Mouse (Mus musculus) gastrocnemius, adult 2 months (tissue): ENCODE measurements around the gene Adamts6. TPM values are rescaled to one million over a fixed set of nuclear protein-coding genes. Genes with fewer than 3 reads are reported as not detected.

ENCODE experiments used
- DNase-seq: peaks from one replicate; pipeline ENCODE4 v3.0.0; 2022
- H3K27ac ChIP-seq: fragments of 200-600 bp; 2 replicates; pipeline ENCODE4 v1.8.1; 2022; ENCODE audit warnings: mild to moderate bottlenecking
- H3K4me3 ChIP-seq: fragments of 200-600 bp; 2 replicates; pipeline ENCODE4 v1.8.1; 2022; ENCODE audit warnings: mild to moderate bottlenecking, moderate library complexity
- CTCF ChIP-seq: fragments of 200-600 bp; IDR thresholded peaks from 2 replicates; pipeline ENCODE4 v1.8.1; 2022; ENCODE audit warnings: antibody characterized with exemption, mild to moderate bottlenecking, moderate library complexity
- intact Hi-C: fragments of 180-260 bp; cut with DNase I; formaldehyde crosslinking; loops from one replicate; pipeline ENCODE4 v1.15.1; 2025
- total RNA-seq, 2 experiments: library from RNA; stranded (reverse); gene quantifications; 2 replicates each; pipeline ENCODE4 v1.2.3; 2021

The Adamts6 gene
- total RNA-seq, 2 experiments from 2014 or later: 0.84 to 1.5 TPM

GRCm38 (mm10) chr13:104482426-104483089 lies 194.9 kb downstream of the Adamts6 start:
- Histone ChIP-seq H3K27ac (no peak overlapping the region), H3K4me3 (no peak overlapping the region)
- DNase-seq: no peak
- TF ChIP-seq CTCF: no peak
- intact Hi-C loops: no loop called here

GRCm38 (mm10) chr13:104483111-104483722 lies 195.6 kb downstream of the Adamts6 start:
- H3K27ac ChIP-seq: no peak overlapping the region
- intact Hi-C loops: no loop called here
- no peak overlapping the region for H3K4me3 ChIP-seq
- DNase-seq: no peak
- TF ChIP-seq CTCF: no peak

- DNase-seq: no peak
- no peak overlapping the region for H3K27ac ChIP-seq
- intact Hi-C loops: no loop called here
- TF ChIP-seq CTCF: no peak
- no peak overlapping the region for H3K4me3 ChIP-seq
Measured at GRCm38 (mm10) chr13:104491046-104491811, 203.6 kb downstream of the Adamts6 start.

GRCm38 (mm10) chr13:104493466-104493993 lies 205.9 kb downstream of the Adamts6 start:
- Histone ChIP-seq H3K27ac (no peak overlapping the region; the same call in 1 of the 2 replicates), H3K4me3 (no peak overlapping the region)
- intact Hi-C loops: no loop called here
- DNase-seq: no peak
- no peak for TF ChIP-seq CTCF

- no peak for DNase-seq
- Histone ChIP-seq H3K4me3 (no peak overlapping the region), H3K27ac (no peak overlapping the region)
- intact Hi-C loops: no loop called here
- TF ChIP-seq CTCF: no peak
Measured at GRCm38 (mm10) chr13:104494200-104494873, 206.7 kb downstream of the Adamts6 start.

GRCm38 (mm10) chr13:104497592-104497991 lies 210.0 kb downstream of the Adamts6 start:
- intact Hi-C loops: no loop called here
- no peak for DNase-seq
- H3K27ac ChIP-seq: no peak overlapping the region
- H3K4me3 ChIP-seq: no peak overlapping the region
- no peak for TF ChIP-seq CTCF

- DNase-seq: no peak
- no peak overlapping the region for H3K27ac ChIP-seq
- no peak for TF ChIP-seq CTCF
- intact Hi-C loops: no loop called here
- no peak overlapping the region for H3K4me3 ChIP-seq
Measured at GRCm38 (mm10) chr13:104498669-104499068, 211.0 kb downstream of the Adamts6 start.

- H3K27ac ChIP-seq: no peak overlapping the region; the same call in 1 of the 2 replicates
- TF ChIP-seq CTCF: no peak
- intact Hi-C loops: loop anchor here (10.0 kb wide), 1 partner anchor 295 kb away; the partner anchor contains the start of gene Srek1ip1
- DNase-seq: peak; percentile 62
- H3K4me3 ChIP-seq: no peak overlapping the region
Measured at GRCm38 (mm10) chr13:104499116-104500040, 211.7 kb downstream of the Adamts6 start.

- intact Hi-C loops: loop anchor here (10.0 kb wide), 1 partner anchor 292 kb away; the partner anchor contains the start of gene Srek1ip1
- no peak for DNase-seq
- Histone ChIP-seq H3K27ac (no peak overlapping the region), H3K4me3 (no peak overlapping the region)
- no peak for TF ChIP-seq CTCF
Measured at GRCm38 (mm10) chr13:104502406-104502805, 214.8 kb downstream of the Adamts6 start.

- no peak for DNase-seq
- no peak for TF ChIP-seq CTCF
- H3K4me3 ChIP-seq: no peak overlapping the region
- H3K27ac ChIP-seq: no peak overlapping the region
- intact Hi-C loops: loop anchor here (10.0 kb wide), 1 partner anchor 291 kb away; the partner anchor contains the start of gene Srek1ip1
Measured at GRCm38 (mm10) chr13:104504043-104504442, 216.4 kb downstream of the Adamts6 start.

GRCm38 (mm10) chr13:104506165-104506875 lies 218.7 kb downstream of the Adamts6 start:
- intact Hi-C loops: loop anchor here (10.0 kb wide), 1 partner anchor 288 kb away; the partner anchor contains the start of gene Srek1ip1
- TF ChIP-seq CTCF: no peak
- DNase-seq: no peak
- Histone ChIP-seq H3K4me3 (no peak overlapping the region), H3K27ac (no peak overlapping the region)
